Mouse (Mus musculus) liver, embryonic 16.5 days (tissue): ENCODE results near the gene Ar. TPM values are rescaled to one million over a fixed set of nuclear protein-coding genes. Genes with fewer than 3 reads are reported as not detected.

Experiments used
- ATAC-seq: fragments of 200-750 bp; cut with Nextera tagmentation; 2 replicates; pipeline ENCODE4 v1.8.0; 2017; ENCODE audit warnings: low read depth, mild to moderate bottlenecking, moderate number of reproducible peaks, moderate library complexity
- H3K27ac ChIP-seq: fragments of 300-500 bp; sonication (generic); 2 replicates; pipeline ENCODE4 v1.5.1; 2014; ENCODE audit warnings: mild to moderate bottlenecking, low read length
- H3K27me3 ChIP-seq: fragments of 300-500 bp; sonication (generic); 2 replicates; pipeline ENCODE4 v1.6.1; 2014; ENCODE audit warnings: low read depth, low read length, mixed read lengths; ENCODE audit not compliant: control insufficient read depth, insufficient read depth
- H3K36me3 ChIP-seq: fragments of 300-500 bp; sonication (generic); 2 replicates; pipeline ENCODE4 v1.6.1; 2014; ENCODE audit warnings: mild to moderate bottlenecking; ENCODE audit not compliant: control insufficient read depth, insufficient read depth
- H3K4me1 ChIP-seq: fragments of 300-500 bp; sonication (generic); 2 replicates; pipeline ENCODE4 v1.6.1; 2014; ENCODE audit warnings: low read depth, low read length, mixed read lengths; ENCODE audit not compliant: control insufficient read depth
- H3K4me2 ChIP-seq: fragments of 300-500 bp; sonication (generic); 2 replicates; pipeline ENCODE4 v1.6.1; 2014; ENCODE audit warnings: low read depth, low read length, mixed read lengths
- H3K4me3 ChIP-seq: fragments of 300-500 bp; sonication (generic); 2 replicates; pipeline ENCODE4 v1.5.1; 2014; ENCODE audit warnings: low read depth, mild to moderate bottlenecking, low read length
- H3K9ac ChIP-seq: fragments of 300-500 bp; sonication (generic); 2 replicates; pipeline ENCODE4 v1.6.1; 2014; ENCODE audit warnings: low read depth, low read length
- H3K9me3 ChIP-seq: fragments of 300-500 bp; sonication (generic); replicated peaks from 2 replicates; pipeline ENCODE4 v1.6.1; 2016; ENCODE audit warnings: low read length; ENCODE audit not compliant: control insufficient read depth
- WGBS: fragments of 180-500 bp; shearing (Covaris S2); extraction: QIAGEN DNeasy Blood & Tissue Kit; methylation state at CpG from one replicate; pipeline ENCODE4 v1.1.7; 2014; ENCODE audit not compliant: insufficient replicate concordance; 5-methylcytosine and 5-hydroxymethylcytosine counted together
- polyA plus RNA-seq: library from polyadenylated mRNA; unstranded; fragments of >200 nt; fragmentation: Nextera tagmentation; extraction: Ambion mirVana; gene quantifications from 2 replicates; pipeline ENCODE4 v1.2.1, GENCODE M21; 2015

Gene Ar
- polyA plus RNA-seq, 1 experiment from 2014 or later, result 0.02 TPM

DNA sequence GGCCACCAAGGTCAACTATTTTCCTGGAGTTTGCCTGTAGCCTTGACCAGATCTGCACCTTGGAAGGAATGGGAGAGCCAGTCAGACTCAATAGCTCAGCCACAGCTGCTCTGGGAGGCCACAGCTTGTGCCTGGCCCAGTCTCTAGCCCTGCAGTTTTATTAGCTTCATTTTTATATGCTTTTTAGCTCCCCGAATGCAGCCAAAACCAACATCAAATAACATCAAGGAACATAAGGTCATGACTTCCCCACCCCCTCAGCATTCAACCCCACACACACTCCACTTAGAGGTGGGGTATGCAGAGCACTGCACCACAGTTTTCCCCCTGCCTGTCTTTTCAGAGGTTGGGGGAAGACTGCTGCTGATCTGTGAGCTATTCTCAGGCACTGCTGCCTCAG is 198.9 kb downstream of the Ar start:
- Histone ChIP-seq H3K9me3 (no peaks in the 10 kb centered on the region), H3K4me1 (no peaks in the 10 kb centered on the region), H3K4me2 (no peak overlapping the region), H3K27me3 (no peaks in the 10 kb centered on the region), H3K36me3 (no peaks in the 10 kb centered on the region), H3K27ac (no peak overlapping the region), H3K9ac (no peak overlapping the region), H3K4me3 (no peak overlapping the region)
- WGBS, result 69% methylated on average over 1 of the region's 1 CpGs
- no peak for ATAC-seq

- H3K4me1 ChIP-seq, result no peaks in the 10 kb centered on the region
- no peak overlapping the region for H3K4me3 ChIP-seq
- no peak for ATAC-seq
- 38% methylated on average over 4 of the region's 4 CpGs for WGBS
- H3K9me3 ChIP-seq, result no peaks in the 10 kb centered on the region
- no peaks in the 10 kb centered on the region for H3K36me3 ChIP-seq
- H3K4me2 ChIP-seq, result no peak overlapping the region
- no peaks in the 10 kb centered on the region for H3K27me3 ChIP-seq
- no peak overlapping the region for H3K9ac ChIP-seq
- H3K27ac ChIP-seq, result no peak overlapping the region
These were observed 199.5 kb downstream of the Ar start for GRCm38 (mm10) chrX:98348036-98348435.
